Mouse (Mus musculus): ENCODE measurements around the gene Dmac2. TPM values are rescaled to one million over a fixed set of nuclear protein-coding genes. Genes with fewer than 3 reads are reported as not detected.

Gene Dmac2
- polyA plus RNA-seq (2017; shearing (Covaris generic)): 64.9 TPM

GRCm38 (mm10) chr7:25618865-25619721 lies at the start of gene Dmac2:
Gene Dmac2, plus strand, starts transcription at chr7:25619414.

GRCm38 (mm10) chr7:25615706-25616011 lies 3.6 kb upstream of the Dmac2 start, which contains the start of gene Erich4:
Gene Erich4, minus strand, starts transcription at chr7:25615892.

GRCm38 (mm10) chr7:25626509-25627430 lies 7.6 kb downstream of the Dmac2 start, which contains the start of gene B3gnt8:
Gene B3gnt8, plus strand, starts transcription at chr7:25626654.

DNA sequence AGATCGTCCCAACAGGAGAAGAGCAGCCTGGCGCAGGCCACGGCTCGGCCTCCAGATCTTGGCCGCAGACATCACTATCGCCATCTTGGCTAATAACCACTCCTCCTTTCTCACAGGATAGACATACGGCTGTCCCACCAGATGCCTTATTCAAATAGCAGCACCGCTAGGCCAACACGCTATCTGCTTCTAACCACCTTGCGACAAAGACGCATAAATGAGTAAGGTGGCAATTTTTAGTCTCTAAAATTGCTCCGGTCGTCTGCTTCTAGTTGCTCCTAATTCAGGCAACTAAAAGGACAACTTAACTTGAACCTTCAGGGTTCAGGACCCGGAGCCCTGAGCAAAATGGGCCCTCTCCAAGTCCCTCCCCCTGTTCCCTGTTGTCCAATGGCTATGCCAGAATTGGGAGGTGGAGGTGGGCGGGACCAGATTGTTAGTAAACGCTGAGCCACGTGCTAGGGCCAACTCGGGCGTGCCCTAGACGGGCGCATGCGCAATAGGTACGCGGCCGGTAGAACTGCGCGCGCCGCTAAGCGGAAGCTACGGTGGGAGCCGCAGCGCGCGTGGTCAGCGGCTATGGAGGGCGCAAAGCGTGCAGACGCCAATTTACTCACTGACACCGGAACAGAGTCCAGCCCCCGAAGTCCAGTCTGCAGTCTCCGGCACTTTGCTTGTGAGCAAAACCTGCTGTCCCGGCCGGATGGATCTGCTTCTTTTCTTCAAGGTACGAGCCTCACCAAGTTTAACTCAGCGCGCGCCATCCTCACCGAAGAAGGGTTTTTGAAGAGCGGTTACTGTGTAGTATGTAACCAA lies 39.7 kb downstream of the Dmac2 start, which contains the start of the genes Bckdha and Exosc5:
Gene Bckdha, minus strand, starts transcription at position 325 of the 816 bp plus-strand sequence.
Gene Exosc5, plus strand, starts transcription at position 508 of the 816 bp plus-strand sequence.

GRCm38 (mm10) chr7:25674719-25675300 lies 55.6 kb downstream of the Dmac2 start, which contains the start of gene Tmem91:
Gene Tmem91, minus strand, starts transcription at chr7:25675166.

Other genes with a start within 250 kb of the Dmac2 start
- not detected for gene Cnfn, start 249.7 kb upstream of the Dmac2 start, polyA plus RNA-seq (2017; shearing (Covaris generic))
- gene Lipe, start 220.7 kb upstream of the Dmac2 start, polyA plus RNA-seq (2017; shearing (Covaris generic)): 19.4 TPM
- not detected for gene Cxcl17, start 206.5 kb upstream of the Dmac2 start, polyA plus RNA-seq (2017; shearing (Covaris generic))
- 0.72 TPM for gene Ceacam1, start 141.8 kb upstream of the Dmac2 start, polyA plus RNA-seq (2017; shearing (Covaris generic))
- 0.39 TPM for gene Ceacam2, start 79.6 kb upstream of the Dmac2 start, polyA plus RNA-seq (2017; shearing (Covaris generic))
- 0.19 TPM for gene Erich4, start 3.5 kb upstream of the Dmac2 start, polyA plus RNA-seq (2017; shearing (Covaris generic))
- 0.39 TPM for gene B3gnt8, start 7.2 kb downstream of the Dmac2 start, polyA plus RNA-seq (2017; shearing (Covaris generic))
- gene Bckdha, start 39.6 kb downstream of the Dmac2 start, polyA plus RNA-seq (2017; shearing (Covaris generic)): 48.4 TPM
- 127 TPM for gene Exosc5, start 39.8 kb downstream of the Dmac2 start, polyA plus RNA-seq (2017; shearing (Covaris generic))
- 3.0 TPM for gene Tmem91, start 55.8 kb downstream of the Dmac2 start, polyA plus RNA-seq (2017; shearing (Covaris generic))
- gene B9d2, start 61.4 kb downstream of the Dmac2 start, polyA plus RNA-seq (2017; shearing (Covaris generic)): 39.9 TPM
- gene Tgfb1, start 67.6 kb downstream of the Dmac2 start, polyA plus RNA-seq (2017; shearing (Covaris generic)): 150 TPM
- 72.4 TPM for gene Ccdc97, start 99.7 kb downstream of the Dmac2 start, polyA plus RNA-seq (2017; shearing (Covaris generic))
- 122 TPM for gene Hnrnpul1, start 135.3 kb downstream of the Dmac2 start, polyA plus RNA-seq (2017; shearing (Covaris generic))
- 21.1 TPM for gene Axl, start 169.3 kb downstream of the Dmac2 start, polyA plus RNA-seq (2017; shearing (Covaris generic))
- 2.6 TPM for gene Cyp2s1, start 197.5 kb downstream of the Dmac2 start, polyA plus RNA-seq (2017; shearing (Covaris generic))